Mouse (Mus musculus) neural tube, embryonic 12.5 days (tissue): ENCODE measurements around the gene Mical3. TPM values are rescaled to one million over a fixed set of nuclear protein-coding genes. Genes with fewer than 3 reads are reported as not detected.

Source experiments
- ATAC-seq: fragments of 200-750 bp; cut with Nextera tagmentation; 2 replicates; pipeline ENCODE4 v1.8.0; 2017; ENCODE audit warnings: low read depth, mild to moderate bottlenecking, moderate TSS enrichment, moderate library complexity; ENCODE audit not compliant: low FRiP score
- H3K27ac ChIP-seq: fragments of 300-500 bp; sonication (generic); 2 replicates; pipeline ENCODE4 v1.5.1; 2016
- H3K27me3 ChIP-seq: fragments of 300-500 bp; sonication (generic); replicated peaks from 2 replicates; pipeline ENCODE4 v1.6.1; 2016; ENCODE audit warnings: mild to moderate bottlenecking
- H3K36me3 ChIP-seq: fragments of 300-500 bp; sonication (generic); 2 replicates; pipeline ENCODE4 v1.6.1; 2016; ENCODE audit warnings: mild to moderate bottlenecking
- H3K4me1 ChIP-seq: fragments of 300-500 bp; sonication (generic); 2 replicates; pipeline ENCODE4 v1.6.1; 2016
- H3K4me2 ChIP-seq: fragments of 300-500 bp; sonication (generic); replicated peaks from 2 replicates; pipeline ENCODE4 v1.6.1; 2016; ENCODE audit warnings: mild to moderate bottlenecking
- H3K4me3 ChIP-seq: fragments of 300-500 bp; sonication (generic); 2 replicates; pipeline ENCODE4 v1.5.1; 2016
- H3K9ac ChIP-seq: fragments of 300-500 bp; sonication (generic); 2 replicates; pipeline ENCODE4 v1.6.1; 2016; ENCODE audit warnings: mild to moderate bottlenecking
- H3K9me3 ChIP-seq: fragments of 300-500 bp; sonication (generic); 2 replicates; pipeline ENCODE4 v1.6.1; 2016; ENCODE audit warnings: mild to moderate bottlenecking
- WGBS: fragments of 180-500 bp; shearing (Covaris S2); methylation state at CpG from one replicate; pipeline ENCODE4 v1.1.7; 2016; 5-methylcytosine and 5-hydroxymethylcytosine counted together
- polyA plus RNA-seq: library from polyadenylated mRNA; unstranded; fragments of >200 nt; fragmentation: Nextera tagmentation; extraction: Ambion mirVana; gene quantifications from 2 replicates; pipeline ENCODE4 v1.2.1, GENCODE M21; 2016

Mical3 gene
- polyA plus RNA-seq, 1 experiment from 2014 or later, result 17.3 TPM

DNA sequence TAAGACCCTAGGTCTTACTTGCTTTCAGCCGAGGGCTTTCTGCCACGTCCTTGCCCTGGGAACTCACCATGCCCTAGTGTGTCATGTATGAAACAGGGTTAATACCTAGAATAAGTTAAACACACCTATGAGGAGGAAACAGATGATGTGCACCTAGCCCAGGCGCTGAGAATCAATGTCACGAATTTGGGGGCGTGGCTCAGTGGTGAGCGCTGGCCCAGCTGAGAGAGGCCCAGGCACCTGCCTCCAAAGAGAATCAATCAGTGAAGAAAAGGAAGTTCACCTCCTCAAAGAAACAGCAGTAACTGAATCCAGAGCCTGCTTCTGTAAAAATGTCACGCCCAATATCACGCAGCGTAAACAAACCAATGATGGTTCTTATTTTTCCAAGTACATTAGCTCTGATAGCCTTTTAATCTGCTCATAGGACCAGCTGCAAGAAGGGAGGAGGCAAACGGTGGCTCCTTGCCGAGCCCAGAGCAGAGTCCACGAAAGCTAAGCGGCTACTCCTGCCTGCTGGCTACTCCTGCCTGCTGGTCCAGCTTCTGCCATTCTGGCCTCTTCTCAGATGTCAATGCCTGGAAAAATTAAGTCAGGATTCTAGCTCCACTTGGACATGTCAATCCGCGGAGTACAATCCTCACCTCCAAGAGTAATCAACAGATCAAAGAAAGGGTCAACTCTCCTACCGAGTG, 23.9 kb downstream of the Mical3 start:
- peaks cover 7% of the 10 kb centered on the region for H3K36me3 ChIP-seq
- no peak overlapping the region for H3K27ac ChIP-seq
- H3K27me3 ChIP-seq, result no peaks in the 10 kb centered on the region
- no peak overlapping the region for H3K9ac ChIP-seq
- no peak overlapping the region for H3K4me3 ChIP-seq
- ATAC-seq, result no peak
- no peaks in the 10 kb centered on the region for H3K9me3 ChIP-seq
- peaks cover 21% of the 10 kb centered on the region for H3K4me1 ChIP-seq
- no peak overlapping the region for H3K4me2 ChIP-seq
- 92% methylated on average over 16 of the region's 16 CpGs for WGBS

GRCm38 (mm10) chr6:121105726-121106125, 25.1 kb downstream of the Mical3 start:
- no peaks in the 10 kb centered on the region for H3K9me3 ChIP-seq
- peaks cover 7% of the 10 kb centered on the region for H3K36me3 ChIP-seq
- no peak overlapping the region for H3K9ac ChIP-seq
- no peak for ATAC-seq
- no peak overlapping the region for H3K27ac ChIP-seq
- H3K27me3 ChIP-seq, result no peaks in the 10 kb centered on the region
- no peak overlapping the region for H3K4me3 ChIP-seq
- no peak overlapping the region for H3K4me2 ChIP-seq
- WGBS, result 58% methylated on average over 4 of the region's 4 CpGs
- peaks cover 21% of the 10 kb centered on the region for H3K4me1 ChIP-seq

GRCm38 (mm10) chr6:121103406-121104171, 27.2 kb downstream of the Mical3 start:
- WGBS, result 95% methylated on average over 14 of the region's 14 CpGs
- H3K27me3 ChIP-seq, result no peaks in the 10 kb centered on the region
- H3K9me3 ChIP-seq, result no peaks in the 10 kb centered on the region
- H3K4me2 ChIP-seq, result no peak overlapping the region
- ATAC-seq, result no peak
- no peak overlapping the region for H3K9ac ChIP-seq
- no peak overlapping the region for H3K4me3 ChIP-seq
- peaks cover 22% of the 10 kb centered on the region for H3K4me1 ChIP-seq
- no peak overlapping the region for H3K27ac ChIP-seq
- peaks cover 7% of the 10 kb centered on the region for H3K36me3 ChIP-seq

DNA sequence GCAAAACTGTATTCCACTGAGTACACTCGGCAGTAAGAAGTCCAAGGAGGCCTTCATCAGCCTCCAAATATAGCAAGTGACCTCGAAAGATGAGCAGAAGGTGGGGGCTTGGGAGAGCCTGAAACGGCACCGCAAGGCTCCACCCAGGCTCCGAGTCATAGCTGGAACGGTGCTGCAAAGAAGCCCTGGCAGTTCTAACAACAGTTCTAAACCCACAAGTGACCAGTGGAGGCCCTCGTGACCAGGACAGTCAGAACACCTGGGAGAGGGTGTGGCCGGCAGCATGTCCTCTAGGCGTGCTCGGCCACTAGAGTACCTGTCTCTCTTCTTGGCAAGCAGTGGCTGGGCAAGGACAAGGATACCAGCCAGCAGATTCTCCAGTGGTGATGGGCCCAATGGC, 27.9 kb downstream of the Mical3 start:
- no peak overlapping the region for H3K27ac ChIP-seq
- WGBS, result 91% methylated on average over 10 of the region's 10 CpGs
- ATAC-seq, result no peak
- H3K4me3 ChIP-seq, result no peak overlapping the region
- no peak overlapping the region for H3K4me2 ChIP-seq
- peaks cover 27% of the 10 kb centered on the region for H3K4me1 ChIP-seq
- no peaks in the 10 kb centered on the region for H3K9me3 ChIP-seq
- no peak overlapping the region for H3K9ac ChIP-seq
- H3K27me3 ChIP-seq, result no peaks in the 10 kb centered on the region
- peaks cover 7% of the 10 kb centered on the region for H3K36me3 ChIP-seq

- Histone ChIP-seq H3K4me1 (peaks cover 31% of the 10 kb centered on the region), H3K4me3 (no peak overlapping the region), H3K4me2 (no peak overlapping the region), H3K9me3 (no peaks in the 10 kb centered on the region), H3K36me3 (peaks cover 7% of the 10 kb centered on the region), H3K27ac (no peak overlapping the region), H3K27me3 (no peaks in the 10 kb centered on the region), H3K9ac (no peak overlapping the region)
- 85% methylated on average over 2 of the region's 2 CpGs for WGBS
- ATAC-seq, result no peak
Observed at GRCm38 (mm10) chr6:121102084-121102483, 28.7 kb downstream of the Mical3 start.

DNA sequence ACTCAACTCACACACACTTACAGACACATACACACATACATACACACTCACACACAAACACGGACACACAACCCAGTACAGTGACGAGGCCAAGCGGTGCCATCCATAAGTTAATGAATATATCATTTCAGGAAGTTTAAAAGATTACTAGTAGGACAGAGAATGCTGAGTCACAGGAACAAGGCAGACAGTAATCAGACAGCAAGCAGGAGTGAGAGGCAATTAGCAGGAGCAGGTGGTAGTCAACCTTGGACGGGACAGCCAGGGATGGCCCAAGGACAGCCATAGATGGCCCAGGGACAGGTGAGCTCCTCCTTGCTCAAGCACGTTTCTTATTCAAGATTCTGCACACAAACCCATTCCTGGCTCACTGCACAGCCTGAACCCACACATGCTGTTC, 29.6 kb downstream of the Mical3 start:
- Histone ChIP-seq H3K27ac (no peak overlapping the region), H3K9ac (no peak overlapping the region), H3K36me3 (peaks cover 7% of the 10 kb centered on the region), H3K27me3 (no peaks in the 10 kb centered on the region), H3K4me2 (no peak overlapping the region), H3K4me1 (peaks cover 31% of the 10 kb centered on the region), H3K4me3 (no peak overlapping the region), H3K9me3 (no peaks in the 10 kb centered on the region)
- 92% methylated on average over 5 of the region's 5 CpGs for WGBS
- ATAC-seq, result no peak

- 84% methylated on average over 7 of the region's 7 CpGs for WGBS
- Histone ChIP-seq H3K27me3 (no peaks in the 10 kb centered on the region), H3K36me3 (peaks cover 7% of the 10 kb centered on the region), H3K4me1 (peaks cover 20% of the 10 kb centered on the region), H3K4me2 (no peak overlapping the region), H3K9me3 (no peaks in the 10 kb centered on the region), H3K27ac (no peak overlapping the region), H3K9ac (no peak overlapping the region), H3K4me3 (no peak overlapping the region)
- no peak for ATAC-seq
Observed at GRCm38 (mm10) chr6:121099831-121100230, 31.0 kb downstream of the Mical3 start.

- no peak overlapping the region for H3K4me2 ChIP-seq
- H3K27ac ChIP-seq, result no peak overlapping the region
- no peak overlapping the region for H3K4me3 ChIP-seq
- no peak for ATAC-seq
- peaks cover 20% of the 10 kb centered on the region for H3K4me1 ChIP-seq
- no peaks in the 10 kb centered on the region for H3K27me3 ChIP-seq
- H3K9me3 ChIP-seq, result no peaks in the 10 kb centered on the region
- H3K9ac ChIP-seq, result no peak overlapping the region
- 84% methylated on average over 4 of the region's 4 CpGs for WGBS
- H3K36me3 ChIP-seq, result peaks cover 7% of the 10 kb centered on the region
Observed at GRCm38 (mm10) chr6:121099228-121099608, 31.6 kb downstream of the Mical3 start.

GRCm38 (mm10) chr6:121098511-121099227, 32.1 kb downstream of the Mical3 start:
- WGBS, result 75% methylated on average over 9 of the region's 9 CpGs
- Histone ChIP-seq H3K9ac (no peak overlapping the region), H3K9me3 (no peaks in the 10 kb centered on the region), H3K27ac (no peak overlapping the region), H3K27me3 (no peaks in the 10 kb centered on the region), H3K4me2 (no peak overlapping the region), H3K36me3 (peaks cover 7% of the 10 kb centered on the region), H3K4me1 (peaks cover 20% of the 10 kb centered on the region), H3K4me3 (no peak overlapping the region)
- no peak for ATAC-seq

DNA sequence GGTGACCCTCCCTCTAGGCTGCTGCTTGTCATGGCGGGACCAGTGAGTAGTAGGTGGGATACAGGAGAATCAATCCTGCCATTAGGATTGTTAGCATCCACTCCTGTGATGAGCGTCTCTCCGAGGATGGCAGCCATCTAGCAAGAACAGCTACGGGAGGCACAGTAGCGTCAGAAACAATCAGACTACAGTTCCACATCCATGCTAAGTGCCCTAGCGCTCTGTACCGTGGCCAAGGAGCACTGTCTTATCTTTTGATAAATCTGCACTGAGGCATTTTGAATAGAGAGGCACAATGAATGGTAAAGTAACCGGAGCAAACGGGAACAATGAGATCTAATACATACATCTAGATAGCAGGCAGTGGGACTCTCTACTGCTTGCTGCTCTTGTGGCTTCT, 32.7 kb downstream of the Mical3 start:
- 50% methylated on average over 9 of the region's 9 CpGs for WGBS
- no peak overlapping the region for H3K4me2 ChIP-seq
- no peak overlapping the region for H3K4me3 ChIP-seq
- peaks cover 20% of the 10 kb centered on the region for H3K4me1 ChIP-seq
- H3K27ac ChIP-seq, result no peak overlapping the region
- H3K9ac ChIP-seq, result no peak overlapping the region
- no peaks in the 10 kb centered on the region for H3K27me3 ChIP-seq
- ATAC-seq, result no peak
- H3K36me3 ChIP-seq, result peaks cover 3% of the 10 kb centered on the region
- H3K9me3 ChIP-seq, result no peaks in the 10 kb centered on the region

- Histone ChIP-seq H3K4me3 (no peak overlapping the region), H3K4me2 (no peak overlapping the region), H3K27me3 (no peaks in the 10 kb centered on the region), H3K9ac (no peak overlapping the region), H3K9me3 (no peaks in the 10 kb centered on the region), H3K36me3 (no peaks in the 10 kb centered on the region), H3K27ac (no peak overlapping the region), H3K4me1 (peaks cover 20% of the 10 kb centered on the region)
- no peak for ATAC-seq
- WGBS, result 91% methylated on average over 8 of the region's 8 CpGs
Observed at GRCm38 (mm10) chr6:121096862-121097261, 33.9 kb downstream of the Mical3 start.

DNA sequence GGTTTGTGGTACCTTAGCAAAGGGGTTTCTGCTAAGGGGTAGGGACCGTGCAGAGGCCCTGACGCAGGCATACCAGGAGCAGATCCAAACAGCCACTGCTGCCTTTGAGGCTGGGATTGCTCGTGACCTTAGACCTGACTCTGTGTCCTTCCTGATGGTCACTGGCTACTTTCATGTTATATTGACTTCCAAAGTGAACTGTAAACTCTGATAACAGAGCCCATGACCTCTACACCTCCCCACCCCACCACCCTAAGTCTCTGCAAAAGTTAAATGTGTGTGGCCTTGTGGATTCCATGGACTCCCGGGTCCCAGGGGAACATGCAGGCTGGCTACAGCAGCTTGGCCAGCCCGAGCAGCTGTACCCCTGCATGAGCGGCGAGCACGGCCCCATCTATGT, 34.4 kb downstream of the Mical3 start:
- no peak for ATAC-seq
- Histone ChIP-seq H3K27me3 (no peaks in the 10 kb centered on the region), H3K27ac (no peak overlapping the region), H3K4me2 (no peak overlapping the region), H3K36me3 (no peaks in the 10 kb centered on the region), H3K9me3 (no peaks in the 10 kb centered on the region), H3K4me3 (no peak overlapping the region), H3K4me1 (peaks cover 20% of the 10 kb centered on the region), H3K9ac (no peak overlapping the region)
- 90% methylated on average over 8 of the region's 8 CpGs for WGBS
